Mouse (Mus musculus) embryo, embryonic 9.5 days (tissue): ENCODE data around the gene Gm28308.

ENCODE experiments used
- DNase-seq: peaks from one replicate; pipeline ENCODE4 v3.0.0-alpha.2; 2017; ENCODE audit errors: extremely low spot score

The Gm28308 gene

DNA sequence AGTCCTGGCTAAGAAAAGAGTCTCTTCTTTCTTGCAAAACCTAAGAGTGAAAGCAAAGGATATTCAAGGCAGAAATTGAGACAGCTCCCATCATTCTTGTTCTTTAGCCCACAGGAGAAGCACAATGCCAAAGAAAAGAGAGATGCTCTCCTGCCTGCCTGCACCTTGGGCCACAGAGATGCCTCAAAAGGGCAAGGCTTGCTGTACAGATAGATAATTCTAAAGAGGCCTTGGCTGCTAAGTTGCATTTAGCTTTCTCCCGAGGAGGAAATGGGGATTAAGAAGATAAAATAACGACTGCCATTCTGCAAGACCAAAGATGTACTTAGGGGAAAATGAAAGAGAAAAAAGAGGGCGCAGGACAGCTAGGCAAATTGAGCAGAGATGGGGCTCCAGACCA is 33.8 kb upstream of the Gm28308 start:
- no peak for DNase-seq

GRCm38 (mm10) chr6:52246403-52246803 is 33.3 kb upstream of the Gm28308 start:
- DNase-seq, result no peak

DNA sequence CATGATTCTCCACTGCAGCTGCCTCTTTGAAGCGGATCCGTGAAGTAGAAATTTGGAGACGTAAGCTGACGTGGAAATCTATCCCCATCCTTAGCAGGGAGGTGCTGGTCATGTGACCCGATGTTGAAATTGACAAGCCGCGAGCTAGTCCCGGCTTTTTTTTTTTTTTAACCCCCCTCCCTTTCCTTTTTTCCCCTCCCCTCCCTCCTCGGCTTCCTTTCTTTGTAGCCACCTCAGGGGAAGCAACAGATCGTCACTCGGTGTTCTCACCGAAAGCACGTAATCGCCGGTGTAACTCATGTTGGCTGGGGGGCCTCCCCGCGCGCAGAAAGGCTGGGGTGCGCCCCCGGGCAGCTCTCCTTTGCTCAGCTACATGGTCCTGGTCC is 32.6 kb upstream of the Gm28308 start, which contains the start of gene Hoxa11:
Hoxa11 (minus strand) TSS at position 54 of the 386 bp plus-strand sequence.
- no peak for DNase-seq

- DNase-seq, result peak; percentile 64
Observed at GRCm38 (mm10) chr6:52245040-52245756, 32.1 kb upstream of the Gm28308 start.

DNA sequence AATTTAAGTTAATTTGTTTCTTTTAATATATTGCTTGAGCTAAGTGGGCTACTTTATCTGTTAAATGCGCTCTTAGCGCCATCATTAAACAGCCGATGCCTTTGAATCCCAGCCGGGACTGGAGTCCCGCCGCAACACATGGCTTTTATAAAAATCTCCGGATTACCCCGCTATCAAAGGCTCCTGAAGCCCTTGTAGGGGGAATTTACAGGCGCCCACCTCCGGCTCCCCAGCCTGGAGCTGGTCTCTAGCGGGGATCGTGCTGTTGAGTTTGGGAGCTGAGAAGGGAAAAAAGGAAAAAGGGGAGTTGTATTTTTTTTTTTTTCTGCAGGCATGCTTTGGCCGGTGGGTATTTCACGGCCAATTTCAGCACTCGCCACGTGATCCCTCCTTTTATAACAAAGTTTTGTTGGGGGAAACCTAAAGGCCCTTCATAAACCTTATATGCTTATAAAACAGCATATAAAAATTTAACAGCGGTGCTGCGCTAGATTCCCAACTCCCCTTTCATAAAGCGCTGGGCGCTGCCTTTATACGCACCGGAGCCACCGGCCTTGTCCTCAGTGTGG is 31.4 kb upstream of the Gm28308 start:
- no peak for DNase-seq

DNA sequence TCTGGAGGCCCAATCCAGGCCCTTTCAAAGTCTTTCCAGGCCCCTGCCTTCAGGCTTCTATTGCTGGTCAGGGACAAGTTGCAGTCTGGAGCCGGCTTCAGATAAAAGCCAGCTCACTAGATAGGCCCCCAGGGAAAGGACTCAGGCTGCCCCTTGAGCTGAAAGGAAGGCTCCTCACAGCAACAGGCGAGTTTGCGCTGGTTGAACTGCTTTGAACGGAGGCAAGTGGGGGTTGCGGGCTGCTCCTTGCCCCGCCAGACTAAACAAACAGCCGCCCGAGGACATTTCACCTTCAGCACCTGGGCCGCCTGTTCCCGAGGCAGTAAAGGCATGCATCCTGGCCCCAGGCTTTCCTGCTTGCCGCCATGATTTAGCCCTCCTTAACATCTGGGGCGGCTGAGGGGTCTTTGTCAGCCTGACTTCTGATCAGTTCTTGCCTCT is 30.6 kb upstream of the Gm28308 start:
- DNase-seq, result no peak

DNA sequence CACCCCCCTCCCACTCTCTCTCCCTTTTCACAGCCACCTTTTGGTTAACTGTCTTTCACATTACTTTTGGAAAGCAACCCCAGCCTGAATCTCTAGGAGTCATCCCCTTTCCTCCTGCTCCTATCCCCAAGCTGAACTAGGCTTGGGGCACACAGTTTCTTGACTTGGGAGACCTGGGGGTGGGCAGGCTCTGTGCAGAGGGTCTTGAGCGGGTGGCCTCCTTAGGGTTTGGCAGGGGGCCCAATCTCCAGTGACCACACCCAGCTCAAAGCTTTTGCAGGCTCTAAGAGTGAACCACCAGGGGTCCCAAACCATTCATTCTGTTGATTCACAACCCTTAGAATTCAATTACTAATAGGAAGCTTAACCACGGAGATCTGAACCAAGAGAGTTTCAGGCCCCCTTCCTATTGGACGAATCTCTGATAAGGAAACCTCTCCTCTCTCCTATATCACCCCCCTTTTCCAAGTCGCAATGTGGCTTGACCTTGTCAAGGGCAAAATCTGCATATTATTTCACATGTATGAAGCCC is 29.7 kb upstream of the Gm28308 start:
- no peak for DNase-seq

DNA sequence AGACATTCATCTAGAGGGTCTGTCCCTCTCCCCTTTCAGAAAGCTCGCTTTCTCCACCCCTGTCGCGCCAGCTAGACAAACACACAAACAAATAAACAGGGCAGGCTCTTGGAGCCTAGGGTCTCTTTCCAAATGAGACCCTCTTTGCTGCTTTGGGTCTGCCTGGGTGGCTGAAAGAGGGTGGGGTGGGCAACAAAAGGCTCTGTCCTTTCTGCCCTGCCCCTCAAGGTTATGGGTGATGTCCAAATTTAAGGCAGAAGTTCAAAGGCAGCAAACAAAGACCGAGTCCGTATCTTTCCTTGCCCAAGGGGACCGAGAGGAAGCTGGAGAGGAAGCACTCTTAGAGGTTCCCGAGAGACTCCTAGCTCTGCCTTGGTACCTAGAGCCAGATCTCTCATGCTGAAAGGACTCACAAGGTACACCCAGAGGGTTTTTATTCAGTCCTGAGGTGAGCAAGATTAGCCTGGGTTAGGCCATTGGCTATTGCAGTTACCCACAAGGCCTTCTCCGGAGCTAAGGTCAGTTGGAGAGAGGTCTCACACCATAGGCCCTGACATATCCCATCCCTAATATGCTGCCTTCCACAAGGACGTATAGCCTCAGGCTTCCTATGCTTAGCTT is 28.0 kb upstream of the Gm28308 start:
- no peak for DNase-seq

- peak; percentile 89 for DNase-seq
Observed at GRCm38 (mm10) chr6:52240389-52241000, 27.4 kb upstream of the Gm28308 start, which contains the start of gene Hoxa10. TSS of gene Hoxa10 (minus strand) at chr6:52240854.

- DNase-seq, result no peak
Observed at GRCm38 (mm10) chr6:52239625-52240388, 26.7 kb upstream of the Gm28308 start.

GRCm38 (mm10) chr6:52238976-52239375 is 25.8 kb upstream of the Gm28308 start:
- no peak for DNase-seq

GRCm38 (mm10) chr6:52238155-52238545 is 25.0 kb upstream of the Gm28308 start:
- DNase-seq, result no peak

- no peak for DNase-seq
Observed at GRCm38 (mm10) chr6:52237346-52238154, 24.4 kb upstream of the Gm28308 start.

DNA sequence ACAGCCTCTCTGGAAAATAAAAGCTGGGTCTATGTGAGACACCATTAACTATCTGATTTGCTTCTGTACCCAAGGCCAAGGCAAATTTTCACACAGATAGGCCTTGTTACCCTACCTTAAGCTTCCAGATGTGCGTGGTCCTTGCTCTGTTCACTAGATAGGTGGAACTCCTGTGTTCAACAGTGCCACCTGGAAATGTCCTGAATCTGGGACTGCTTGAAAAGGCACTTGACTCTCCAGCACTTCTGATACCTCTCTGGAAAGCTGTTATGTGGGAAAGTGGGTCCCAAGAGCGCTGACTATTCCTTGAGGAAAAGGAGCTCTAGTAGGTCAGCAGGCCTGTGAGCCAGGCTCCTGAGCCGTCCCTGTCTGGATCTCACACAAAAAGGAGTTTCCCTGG is 23.7 kb upstream of the Gm28308 start:
- no peak for DNase-seq

DNA sequence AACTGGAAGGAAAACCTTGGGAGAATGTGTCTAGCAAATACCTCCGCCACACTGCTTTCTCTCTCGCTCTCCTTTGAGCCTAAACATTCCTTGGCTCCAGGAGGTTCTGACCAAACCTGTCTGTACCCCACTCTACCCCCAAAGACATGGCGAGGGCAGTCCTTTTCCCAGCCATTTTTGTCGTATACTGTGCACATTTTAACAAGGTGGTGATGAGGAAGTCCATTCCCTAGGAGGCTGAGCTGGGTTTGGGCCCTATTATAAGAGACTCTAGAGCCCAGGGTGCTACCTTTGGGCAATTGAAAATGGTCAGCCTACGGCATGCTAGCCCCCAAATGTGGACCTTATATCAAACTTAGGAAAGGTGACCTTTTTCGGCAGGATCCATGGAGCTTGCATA is 22.7 kb upstream of the Gm28308 start:
- no peak for DNase-seq

GRCm38 (mm10) chr6:52235267-52235666 is 22.1 kb upstream of the Gm28308 start:
- DNase-seq, result no peak

- DNase-seq, result no peak
Observed at GRCm38 (mm10) chr6:52234428-52235140, 21.4 kb upstream of the Gm28308 start.

- no peak for DNase-seq
Observed at GRCm38 (mm10) chr6:52233546-52234427, 20.6 kb upstream of the Gm28308 start.

- no peak for DNase-seq
Observed at GRCm38 (mm10) chr6:52232984-52233545, 19.9 kb upstream of the Gm28308 start.
